Mouse (Mus musculus) c-Kit-positive CD71-negative TER-119-negative erythroid progenitor cells, embryonic 14.5 days (primary cell): ENCODE results near the gene C2cd4a.

Experiments
- DNase-seq: peaks from one replicate; pipeline ENCODE4 v3.0.0-alpha.2; 2013; ENCODE audit warnings: low read depth

C2cd4a gene

GRCm38 (mm10) chr9:67787671-67788070, 44.5 kb downstream of the C2cd4a start:
- DNase-seq: no peak

DNA sequence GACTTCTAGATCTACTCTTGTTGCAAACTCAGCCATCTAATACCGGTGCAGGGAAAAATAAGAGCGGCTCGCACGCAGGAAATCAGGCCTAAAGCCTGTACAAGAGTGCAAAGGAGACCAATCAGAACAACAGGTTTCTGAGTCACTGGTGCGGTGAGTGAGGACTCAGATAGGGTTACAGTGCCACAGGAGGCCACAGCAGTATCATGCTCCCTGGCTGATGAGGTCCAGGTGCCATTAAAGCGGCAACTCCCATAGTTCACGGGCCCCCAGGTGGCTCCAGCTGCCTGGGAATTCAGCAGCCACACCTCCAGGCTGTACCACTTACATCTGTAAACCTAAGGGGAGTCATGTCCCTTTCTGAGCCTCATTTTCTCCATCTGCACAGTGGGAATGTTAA, 45.8 kb downstream of the C2cd4a start:
- DNase-seq: no peak

- DNase-seq: no peak
Observed at GRCm38 (mm10) chr9:67783925-67784324, 48.2 kb downstream of the C2cd4a start.

- no peak for DNase-seq
Observed at GRCm38 (mm10) chr9:67783464-67783863, 48.7 kb downstream of the C2cd4a start.

- no peak for DNase-seq
Observed at GRCm38 (mm10) chr9:67782786-67783185, 49.3 kb downstream of the C2cd4a start.
